Mouse (Mus musculus): ENCODE data around the gene Tmem80. TPM values are rescaled to one million over a fixed set of nuclear protein-coding genes. Genes with fewer than 3 reads are reported as not detected.

The Tmem80 gene
- polyA plus RNA-seq, 1 experiment from 2014 or later, result 57.7 TPM

DNA sequence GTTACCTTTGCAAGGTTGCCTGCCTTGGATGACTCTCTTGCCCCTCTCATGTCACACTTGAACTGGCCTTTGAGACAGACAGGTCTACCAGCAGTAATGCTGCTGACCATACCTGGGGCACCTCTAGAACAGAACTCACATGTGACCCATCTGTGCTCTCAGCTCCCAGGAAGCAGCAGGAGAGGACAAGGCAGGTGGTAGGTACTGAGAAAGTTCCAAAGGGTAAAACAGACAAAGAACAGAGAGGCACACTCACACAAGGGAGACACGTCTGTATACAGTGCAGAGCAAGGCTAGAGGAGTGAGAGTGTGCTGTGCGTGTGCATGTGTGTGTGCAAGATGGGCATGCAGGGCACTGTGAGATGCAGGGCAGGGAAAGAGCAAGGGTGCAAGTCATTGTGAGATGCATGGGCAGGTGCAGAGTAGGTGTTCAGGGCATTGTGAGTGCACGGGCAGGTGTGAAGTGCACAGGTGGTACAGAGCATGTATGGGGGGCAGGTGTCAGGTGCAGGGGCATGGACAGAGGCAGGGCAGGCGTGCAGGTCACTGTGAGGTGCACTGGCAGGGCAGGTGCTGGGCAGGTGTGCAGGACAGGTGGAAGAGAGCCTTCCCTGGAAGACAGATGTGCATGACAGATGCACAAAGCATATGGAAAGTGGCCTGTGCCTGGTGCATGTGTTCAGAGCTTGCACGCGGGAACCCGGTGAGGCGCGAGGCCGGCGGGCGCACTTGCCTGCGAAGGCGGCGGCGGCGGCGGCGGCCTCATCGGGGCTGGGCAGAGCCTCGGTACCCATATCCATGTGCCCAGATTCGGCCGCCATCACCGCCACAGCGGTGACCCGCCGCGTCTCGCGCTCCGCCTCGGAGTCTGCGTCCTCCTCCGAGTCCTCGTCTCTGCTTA lies 743 bp upstream of the Tmem80 start:
- no peaks in the 10 kb centered on the region for H3K27me3 ChIP-seq
- peak overlapping the region; percentile 65 for H3K4me3 ChIP-seq
- H3K9ac ChIP-seq, result peak overlapping the region; percentile 97
- ATAC-seq (ENCODE audit: insufficient number of reproducible peaks, insufficient read depth, low FRiP score, low TSS enrichment, low read depth), result peak; percentile 8; the same call in 1 of the 2 replicates
- peaks cover 31% of the 10 kb centered on the region for H3K4me1 ChIP-seq
- H3K9me3 ChIP-seq, result no peaks in the 10 kb centered on the region
- peak overlapping the region; percentile 96 for H3K4me2 ChIP-seq
- peak overlapping the region; percentile 100 for H3K27ac ChIP-seq
- peaks cover 26% of the 10 kb centered on the region for H3K36me3 ChIP-seq
- 4% methylated on average over 35 of the region's 35 CpGs for WGBS

DNA sequence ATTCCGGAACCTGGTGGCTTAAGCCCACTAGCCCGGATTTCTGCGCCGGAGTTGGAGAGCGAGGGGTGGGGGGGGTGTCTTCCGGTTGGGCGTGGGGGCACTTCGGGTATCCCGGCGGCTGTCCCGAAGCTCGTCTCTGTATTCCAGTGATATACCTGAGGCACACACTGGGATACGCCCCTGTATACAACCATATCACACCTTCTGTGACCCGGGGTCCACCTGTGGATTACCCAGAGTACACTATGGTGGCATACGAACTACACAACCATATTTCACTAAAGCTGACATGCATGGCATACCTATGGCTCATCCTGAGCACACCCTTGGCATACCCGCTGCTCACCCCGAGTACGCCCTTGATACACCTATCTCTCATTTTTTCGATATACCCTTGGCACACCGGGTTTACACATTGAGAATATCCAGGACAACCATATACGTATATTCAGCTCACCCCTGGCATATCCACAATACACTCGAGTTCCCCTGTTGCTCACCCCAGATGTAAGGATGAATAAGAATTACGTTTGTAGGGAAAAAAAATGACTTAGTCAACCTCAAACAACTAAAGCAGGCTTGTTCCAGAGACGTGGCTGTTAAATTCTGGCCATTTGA lies 943 bp downstream of the Tmem80 start:
- H3K4me2 ChIP-seq, result peak overlapping the region; percentile 96
- H3K27me3 ChIP-seq, result no peaks in the 10 kb centered on the region
- H3K9me3 ChIP-seq, result no peaks in the 10 kb centered on the region
- 16% methylated on average over 24 of the region's 24 CpGs for WGBS
- H3K4me3 ChIP-seq, result peak overlapping the region; percentile 65
- peak; percentile 23; the same call in 1 of the 2 replicates for ATAC-seq (ENCODE audit: insufficient number of reproducible peaks, insufficient read depth, low FRiP score, low TSS enrichment, low read depth)
- peak overlapping the region; percentile 97 for H3K9ac ChIP-seq
- peak overlapping the region; percentile 100 for H3K27ac ChIP-seq
- peaks cover 31% of the 10 kb centered on the region for H3K4me1 ChIP-seq
- H3K36me3 ChIP-seq, result peaks cover 24% of the 10 kb centered on the region

DNA sequence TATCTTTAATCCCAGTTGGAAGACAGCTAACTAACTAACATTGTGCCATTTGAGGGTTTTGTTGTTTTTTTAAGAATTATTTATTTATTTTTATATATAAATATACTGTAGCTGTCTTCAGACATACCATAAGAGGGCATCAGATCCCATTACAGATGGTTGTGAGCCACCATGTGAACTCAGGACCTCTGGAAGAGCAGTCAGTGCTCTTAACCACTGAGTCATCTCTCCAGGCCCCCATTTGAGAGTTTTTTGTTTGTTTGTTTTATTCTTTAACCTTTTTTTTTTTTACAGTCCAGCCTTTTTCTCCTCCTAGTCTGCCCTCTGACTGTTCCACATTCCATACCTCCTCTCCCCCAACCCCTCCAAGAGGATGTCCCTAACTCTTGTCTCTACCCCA lies 3.2 kb downstream of the Tmem80 start:
- ATAC-seq (ENCODE audit: insufficient number of reproducible peaks, insufficient read depth, low FRiP score, low TSS enrichment, low read depth), result no peak
- no peak overlapping the region for H3K9ac ChIP-seq

DNA sequence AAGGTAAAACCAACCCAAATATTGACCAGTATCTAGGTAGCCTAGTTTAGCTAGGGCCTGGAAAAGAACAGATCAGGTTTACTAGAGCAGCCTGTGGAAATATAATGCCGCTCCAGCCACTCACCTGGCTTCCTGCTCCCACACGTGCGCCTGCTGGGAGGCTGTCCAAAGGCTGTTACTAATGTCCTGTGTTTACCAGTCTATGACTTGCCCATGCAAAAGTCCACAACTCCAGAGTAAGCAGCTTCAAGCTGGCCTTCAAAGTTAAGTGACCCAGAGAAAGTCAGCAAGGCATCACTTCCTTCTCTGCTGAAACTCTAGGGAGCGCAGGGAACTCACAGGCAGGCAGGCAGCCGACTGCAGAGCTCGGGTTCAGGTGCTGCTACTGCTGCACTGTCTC lies 4.5 kb downstream of the Tmem80 start:
- no peaks in the 10 kb centered on the region for H3K9me3 ChIP-seq
- no peak overlapping the region for H3K27ac ChIP-seq
- H3K9ac ChIP-seq, result no peak overlapping the region
- H3K36me3 ChIP-seq, result peaks cover 30% of the 10 kb centered on the region
- H3K4me3 ChIP-seq, result no peak overlapping the region
- H3K4me2 ChIP-seq, result no peak overlapping the region
- WGBS, result 82% methylated on average over 6 of the region's 6 CpGs
- no peak for ATAC-seq (ENCODE audit: insufficient number of reproducible peaks, insufficient read depth, low FRiP score, low TSS enrichment, low read depth)
- H3K4me1 ChIP-seq, result peaks cover 12% of the 10 kb centered on the region
- H3K27me3 ChIP-seq, result no peaks in the 10 kb centered on the region

More for the DNA sequence above, 3.2 kb downstream of the Tmem80 start:
- H3K4me2 ChIP-seq, result no peak overlapping the region
- no peak overlapping the region for H3K4me3 ChIP-seq
- H3K27ac ChIP-seq, result no peak overlapping the region
- no peaks in the 10 kb centered on the region for H3K27me3 ChIP-seq
- peaks cover 25% of the 10 kb centered on the region for H3K4me1 ChIP-seq
- no peaks in the 10 kb centered on the region for H3K9me3 ChIP-seq
- H3K36me3 ChIP-seq, result peaks cover 30% of the 10 kb centered on the region

DNA sequence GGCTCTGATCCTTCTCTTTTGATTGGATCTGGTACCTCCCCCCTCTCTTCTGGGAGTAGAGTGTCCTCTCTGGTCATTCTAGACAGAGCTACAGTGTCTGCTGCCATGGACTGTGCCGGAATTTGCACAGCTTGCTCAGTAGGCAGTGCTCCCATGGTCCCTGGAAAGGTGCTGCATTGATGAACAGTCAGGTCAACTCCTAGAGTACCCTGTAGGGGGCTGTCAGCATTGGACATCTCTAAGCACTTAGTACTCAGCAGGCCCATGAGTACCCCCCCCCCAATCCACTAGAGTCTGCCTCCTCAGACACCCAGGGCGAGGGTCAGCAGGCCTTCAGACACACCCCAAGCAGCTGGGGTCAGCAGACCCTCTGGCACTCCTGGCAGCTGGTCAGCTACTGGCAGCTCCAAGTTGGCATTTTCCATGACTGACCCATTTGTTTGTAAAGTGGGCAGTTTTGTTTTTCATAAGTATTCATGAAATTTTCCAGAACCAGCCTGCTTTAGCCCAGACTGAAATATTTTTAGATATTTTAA lies 7.6 kb downstream of the Tmem80 start:
- H3K9ac ChIP-seq, result 0 out of 2 replicates have a peak overlapping the region, but pooled peaks have one; percentile 21
- 78% methylated on average over 2 of the region's 2 CpGs for WGBS
- H3K4me1 ChIP-seq, result peaks cover 18% of the 10 kb centered on the region
- no peak for ATAC-seq (ENCODE audit: insufficient number of reproducible peaks, insufficient read depth, low FRiP score, low TSS enrichment, low read depth)
- no peak overlapping the region for H3K4me2 ChIP-seq
- peaks cover 15% of the 10 kb centered on the region for H3K27me3 ChIP-seq
- H3K4me3 ChIP-seq, result no peak overlapping the region
- no peaks in the 10 kb centered on the region for H3K9me3 ChIP-seq
- H3K36me3 ChIP-seq, result peaks cover 30% of the 10 kb centered on the region
- H3K27ac ChIP-seq, result no peak overlapping the region

DNA sequence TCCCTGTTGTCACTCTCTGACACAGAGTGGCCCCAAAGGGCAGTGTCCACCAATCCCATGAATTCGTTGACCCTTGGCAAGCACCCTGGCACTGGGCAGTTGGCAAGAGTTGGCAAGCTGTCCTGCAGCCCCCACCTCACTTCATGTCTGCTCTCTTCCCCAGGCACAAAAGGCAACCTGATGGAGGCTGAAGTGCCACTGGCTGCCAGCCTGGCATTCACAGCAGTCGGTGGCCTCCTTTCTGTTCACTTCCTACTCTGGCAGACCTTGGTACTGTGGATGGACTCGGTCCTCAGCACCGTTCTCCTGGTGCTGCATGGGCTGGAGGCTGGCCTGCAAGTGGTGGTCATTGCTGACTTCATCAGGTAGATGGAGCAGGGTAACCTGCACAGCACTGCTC lies 8.1 kb downstream of the Tmem80 start:
- 89% methylated on average over 4 of the region's 4 CpGs for WGBS
- ATAC-seq (ENCODE audit: insufficient number of reproducible peaks, insufficient read depth, low FRiP score, low TSS enrichment, low read depth), result no peak
- Histone ChIP-seq H3K4me1 (peaks cover 19% of the 10 kb centered on the region), H3K36me3 (peaks cover 30% of the 10 kb centered on the region), H3K9ac (no peak overlapping the region), H3K9me3 (no peaks in the 10 kb centered on the region), H3K27me3 (peaks cover 15% of the 10 kb centered on the region), H3K4me3 (no peak overlapping the region), H3K4me2 (no peak overlapping the region), H3K27ac (no peak overlapping the region)

DNA sequence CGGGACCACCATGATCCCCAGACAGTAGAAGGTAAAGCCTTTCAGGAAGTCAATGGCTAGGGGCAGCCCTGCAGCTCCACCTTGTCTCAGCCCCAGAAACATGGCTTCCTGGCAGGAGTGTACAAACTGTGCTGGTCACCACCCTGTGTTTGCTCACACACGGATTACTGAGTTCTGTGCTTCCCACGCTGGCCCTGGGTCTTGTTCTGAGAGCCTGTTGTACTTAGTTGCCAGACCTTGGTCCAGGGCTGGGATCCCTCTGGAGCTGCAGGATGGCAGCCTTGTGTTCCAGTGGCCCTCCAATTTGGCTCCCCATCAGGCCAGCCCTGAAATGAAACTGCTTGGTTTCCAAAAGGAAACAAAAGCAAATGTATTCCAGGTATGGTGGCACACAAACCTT lies 8.8 kb downstream of the Tmem80 start:
- Histone ChIP-seq H3K9ac (no peak overlapping the region), H3K27ac (no peak overlapping the region), H3K36me3 (peaks cover 30% of the 10 kb centered on the region), H3K27me3 (peaks cover 15% of the 10 kb centered on the region), H3K4me3 (no peak overlapping the region), H3K4me1 (peaks cover 19% of the 10 kb centered on the region), H3K9me3 (no peaks in the 10 kb centered on the region), H3K4me2 (no peak overlapping the region)
- no peak for ATAC-seq (ENCODE audit: insufficient number of reproducible peaks, insufficient read depth, low FRiP score, low TSS enrichment, low read depth)
- 87% methylated on average over 3 of the region's 3 CpGs for WGBS

DNA sequence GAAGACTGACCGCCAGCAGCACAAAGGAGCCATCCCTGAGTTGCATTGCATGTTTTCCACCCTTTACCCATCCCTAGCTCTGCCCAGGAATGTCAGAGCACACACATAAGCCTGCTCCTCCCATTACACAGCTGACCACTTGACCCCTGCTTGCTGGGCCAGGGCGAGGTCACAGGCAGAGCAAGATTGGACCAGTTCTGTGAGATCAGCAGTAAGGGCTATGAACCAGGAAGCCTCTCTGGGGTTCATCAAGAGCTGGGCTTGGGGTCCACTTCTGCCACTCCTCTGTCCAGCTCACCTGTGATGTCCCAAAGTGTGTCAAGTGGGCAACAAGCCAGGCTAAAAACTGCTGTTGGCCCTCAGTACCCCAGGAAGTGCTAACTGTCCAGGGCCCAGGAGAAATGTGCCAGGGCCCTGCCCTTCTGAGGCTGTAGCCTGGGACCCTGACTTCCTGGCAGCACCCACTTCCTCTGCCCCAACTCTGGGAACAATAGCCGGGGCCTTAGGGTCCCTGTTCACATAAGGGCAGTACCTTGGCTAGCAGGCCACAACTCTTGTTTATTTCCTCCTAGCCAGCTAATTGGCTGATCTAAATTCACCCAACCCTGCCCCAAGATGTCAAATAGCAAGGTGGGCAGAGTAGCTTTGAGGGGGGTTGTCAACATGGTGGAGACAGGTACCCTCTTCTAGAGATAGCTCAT lies 10.3 kb downstream of the Tmem80 start:
- no peak for ATAC-seq (ENCODE audit: insufficient number of reproducible peaks, insufficient read depth, low FRiP score, low TSS enrichment, low read depth)
- 76% methylated on average over 3 of the region's 3 CpGs for WGBS
- Histone ChIP-seq H3K9ac (no peak overlapping the region), H3K36me3 (peaks cover 21% of the 10 kb centered on the region), H3K4me1 (peaks cover 19% of the 10 kb centered on the region), H3K27ac (no peak overlapping the region), H3K4me3 (no peak overlapping the region), H3K9me3 (no peaks in the 10 kb centered on the region), H3K4me2 (peak overlapping the region; percentile 63; the same call in 1 of the 2 replicates), H3K27me3 (peaks cover 15% of the 10 kb centered on the region)

DNA sequence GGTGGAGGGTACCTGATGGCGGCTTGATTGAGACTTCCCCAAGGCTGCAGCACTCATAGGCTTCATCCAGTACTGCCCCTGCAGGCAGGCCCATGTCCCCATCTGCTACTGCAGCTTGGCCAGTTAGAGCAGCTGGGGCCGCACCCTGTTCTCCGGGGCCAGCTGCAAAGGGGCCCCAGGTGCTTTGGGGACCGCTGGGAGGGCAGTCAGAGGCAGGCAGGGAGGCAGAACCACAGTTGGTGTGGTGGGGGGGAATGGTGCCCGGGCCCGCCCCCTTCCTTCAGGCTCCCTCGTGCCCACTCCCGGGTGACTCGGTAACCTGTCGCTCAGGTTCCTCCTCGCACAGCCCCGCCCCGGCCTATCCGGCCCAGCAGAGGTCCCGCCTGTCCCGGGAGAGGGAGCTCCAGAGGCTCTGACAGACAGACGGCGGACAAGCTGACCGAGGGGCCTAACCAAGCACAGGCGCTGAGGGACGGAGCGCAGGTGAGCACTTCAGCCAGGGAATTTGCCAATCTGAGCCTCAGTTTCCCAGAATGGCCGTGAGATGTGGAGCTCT lies 11.1 kb downstream of the Tmem80 start, which contains the start of gene Eps8l2:
Eps8l2 (plus strand) TSS at position 305 of the 556 bp plus-strand sequence.
- Histone ChIP-seq H3K9ac (peak within 1 kb of the TSS; percentile 63), H3K9me3 (no peaks in the 10 kb centered on the region), H3K4me1 (peaks cover 19% of the 10 kb centered on the region), H3K4me2 (peak within 1 kb of the TSS; percentile 63), H3K4me3 (peak within 1 kb of the TSS; percentile 37), H3K36me3 (peaks cover 14% of the 10 kb centered on the region), H3K27ac (no peak within 1 kb of the TSS; the same call in 1 of the 2 replicates), H3K27me3 (peaks cover 15% of the 10 kb centered on the region)
- no peak for ATAC-seq (ENCODE audit: insufficient number of reproducible peaks, insufficient read depth, low FRiP score, low TSS enrichment, low read depth)
- 3% methylated on average over 23 of the region's 23 CpGs for WGBS

DNA sequence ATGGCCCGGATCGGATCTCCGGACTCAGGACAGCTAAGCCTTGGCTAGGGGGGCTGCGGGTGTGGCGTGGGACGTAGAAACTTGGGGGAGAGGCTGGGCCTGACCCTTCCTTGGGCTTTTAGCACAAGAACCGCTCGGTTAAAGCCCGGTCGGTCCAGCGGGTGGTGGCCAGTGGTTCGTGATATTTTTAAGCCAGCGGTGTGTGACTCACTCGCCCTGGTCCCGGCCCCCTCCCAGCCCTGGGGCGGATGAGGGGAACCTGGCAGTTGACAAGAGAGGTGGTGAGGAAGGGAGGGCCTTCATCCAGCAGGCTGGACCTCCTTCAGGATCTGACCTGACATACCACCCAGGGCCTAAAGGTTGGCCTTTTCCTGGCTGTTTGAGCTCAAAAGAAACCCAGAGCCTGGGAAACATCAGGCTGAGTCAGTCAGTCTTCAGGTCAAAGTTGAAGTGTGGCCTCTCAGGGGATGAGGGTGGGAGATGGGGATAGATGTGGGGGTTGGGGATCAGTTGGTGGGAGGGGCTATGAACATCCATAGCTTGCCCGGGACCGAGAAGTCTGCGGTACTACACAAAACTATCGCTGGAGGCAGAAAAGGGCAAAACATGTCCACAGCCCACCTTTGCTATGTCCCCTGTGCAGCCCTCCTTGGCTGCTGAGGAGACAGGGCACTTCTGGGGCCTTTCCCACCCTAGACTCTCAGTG lies 11.8 kb downstream of the Tmem80 start:
- H3K27me3 ChIP-seq, result peaks cover 15% of the 10 kb centered on the region
- peak overlapping the region; percentile 37 for H3K4me3 ChIP-seq
- peaks cover 9% of the 10 kb centered on the region for H3K36me3 ChIP-seq
- WGBS, result 35% methylated on average over 20 of the region's 20 CpGs
- peak overlapping the region; percentile 63 for H3K9ac ChIP-seq
- no peak for ATAC-seq (ENCODE audit: insufficient number of reproducible peaks, insufficient read depth, low FRiP score, low TSS enrichment, low read depth)
- H3K4me2 ChIP-seq, result peak overlapping the region; percentile 63
- H3K4me1 ChIP-seq, result peaks cover 19% of the 10 kb centered on the region
- H3K9me3 ChIP-seq, result no peaks in the 10 kb centered on the region
- H3K27ac ChIP-seq, result no peak overlapping the region
